Mouse (Mus musculus) liver, embryonic 15.5 days (tissue): ENCODE data around the gene Vangl1. TPM values are rescaled to one million over a fixed set of nuclear protein-coding genes. Genes with fewer than 3 reads are reported as not detected.

Experiments used
- ATAC-seq: fragments of 200-750 bp; cut with Nextera tagmentation; 2 replicates; pipeline ENCODE4 v1.8.0; 2017; ENCODE audit warnings: moderate number of reproducible peaks, mild to moderate bottlenecking, moderate library complexity; ENCODE audit not compliant: insufficient read depth
- H3K27ac ChIP-seq: fragments of 300-500 bp; sonication (generic); replicated peaks from 2 replicates; pipeline ENCODE4 v1.5.1; 2015; ENCODE audit warnings: mild to moderate bottlenecking, inconsistent platforms
- H3K27me3 ChIP-seq: fragments of 300-500 bp; sonication (generic); 2 replicates; pipeline ENCODE4 v1.6.1; 2015; ENCODE audit warnings: mild to moderate bottlenecking, inconsistent platforms
- H3K36me3 ChIP-seq: fragments of 300-500 bp; sonication (generic); replicated peaks from 2 replicates; pipeline ENCODE4 v1.6.1; 2015; ENCODE audit warnings: moderate library complexity, mild to moderate bottlenecking, inconsistent platforms
- H3K4me1 ChIP-seq: fragments of 300-500 bp; sonication (generic); replicated peaks from 2 replicates; pipeline ENCODE4 v1.6.1; 2015; ENCODE audit warnings: inconsistent platforms
- H3K4me2 ChIP-seq: fragments of 300-500 bp; sonication (generic); 2 replicates; pipeline ENCODE4 v1.6.1; 2015; ENCODE audit warnings: moderate library complexity, mild to moderate bottlenecking, inconsistent platforms
- H3K4me3 ChIP-seq: fragments of 300-500 bp; sonication (generic); replicated peaks from 2 replicates; pipeline ENCODE4 v1.5.1; 2015; ENCODE audit warnings: mild to moderate bottlenecking, inconsistent platforms
- H3K9ac ChIP-seq: fragments of 300-500 bp; sonication (generic); 2 replicates; pipeline ENCODE4 v1.6.1; 2015; ENCODE audit warnings: moderate library complexity, mild to moderate bottlenecking, inconsistent platforms
- H3K9me3 ChIP-seq: fragments of 300-500 bp; sonication (generic); replicated peaks from 2 replicates; pipeline ENCODE4 v1.6.1; 2016; ENCODE audit warnings: inconsistent platforms
- WGBS: fragments of 180-500 bp; shearing (Covaris S2); methylation state at CpG from one replicate; pipeline ENCODE4 v1.1.7; 2015; ENCODE audit warnings: mixed read lengths; ENCODE audit not compliant: insufficient replicate concordance; 5-methylcytosine and 5-hydroxymethylcytosine counted together
- polyA plus RNA-seq: library from polyadenylated mRNA; unstranded; fragments of >200 nt; fragmentation: Nextera tagmentation; extraction: Ambion mirVana; gene quantifications from 2 replicates; pipeline ENCODE4 v1.2.1, GENCODE M21; 2015

Gene Vangl1
- polyA plus RNA-seq, 1 experiment from 2014 or later, result 57.8 TPM

DNA sequence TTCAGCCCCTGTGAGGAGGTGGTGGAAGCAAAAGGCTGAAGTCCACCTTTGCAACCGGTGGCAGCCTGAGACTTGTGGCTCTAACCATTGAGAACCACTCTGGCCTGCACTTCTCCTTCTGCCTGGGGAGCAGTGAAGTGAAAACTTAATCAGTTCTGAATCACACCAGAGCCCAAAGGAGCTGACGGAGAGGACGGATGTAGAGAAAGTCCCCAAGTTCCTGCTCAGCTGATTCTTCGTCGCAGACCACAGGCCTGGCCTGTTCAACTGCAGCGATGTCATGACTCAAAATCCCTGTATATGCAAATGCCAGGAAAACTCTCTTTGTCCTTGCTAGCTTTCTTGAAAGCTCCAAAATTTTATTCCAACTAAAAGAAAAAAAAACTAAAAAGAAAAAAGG is 80.8 kb downstream of the Vangl1 start:
- 61% methylated on average over 6 of the region's 6 CpGs for WGBS
- no peak overlapping the region for H3K4me2 ChIP-seq
- no peak overlapping the region for H3K9ac ChIP-seq
- no peak for ATAC-seq
- no peak overlapping the region for H3K4me3 ChIP-seq
- no peaks in the 10 kb centered on the region for H3K36me3 ChIP-seq
- H3K27ac ChIP-seq, result no peak overlapping the region
- peaks cover 20% of the 10 kb centered on the region for H3K4me1 ChIP-seq
- no peaks in the 10 kb centered on the region for H3K9me3 ChIP-seq
- no peaks in the 10 kb centered on the region for H3K27me3 ChIP-seq

DNA sequence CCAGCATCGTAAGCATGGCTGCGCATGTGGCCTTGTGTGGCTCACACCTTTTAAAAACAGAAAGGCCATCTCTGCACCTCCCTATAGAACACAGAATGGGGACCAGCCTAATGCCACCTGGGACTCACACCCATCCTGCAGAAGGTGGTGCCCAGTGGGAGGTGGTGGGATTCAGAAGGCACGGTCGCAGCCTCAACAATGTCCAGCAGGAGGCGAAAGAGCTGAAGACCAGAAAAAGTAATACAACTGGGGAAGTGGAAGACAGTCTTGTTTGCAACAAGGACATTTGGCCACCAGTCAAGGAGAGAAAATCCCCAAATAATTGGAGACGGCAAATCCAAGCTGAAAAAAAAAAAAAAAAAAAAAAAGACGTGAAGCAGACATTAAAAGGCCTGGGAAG is 82.4 kb downstream of the Vangl1 start:
- H3K27me3 ChIP-seq, result 0 out of 2 replicates have a peak, but pooled peaks cover 3% of the 10 kb centered on the region
- no peak overlapping the region for H3K4me3 ChIP-seq
- no peak overlapping the region for H3K27ac ChIP-seq
- 74% methylated on average over 7 of the region's 7 CpGs for WGBS
- H3K9ac ChIP-seq, result no peak overlapping the region
- no peaks in the 10 kb centered on the region for H3K9me3 ChIP-seq
- ATAC-seq, result no peak
- H3K36me3 ChIP-seq, result no peaks in the 10 kb centered on the region
- H3K4me1 ChIP-seq, result peaks cover 13% of the 10 kb centered on the region
- no peak overlapping the region for H3K4me2 ChIP-seq

DNA sequence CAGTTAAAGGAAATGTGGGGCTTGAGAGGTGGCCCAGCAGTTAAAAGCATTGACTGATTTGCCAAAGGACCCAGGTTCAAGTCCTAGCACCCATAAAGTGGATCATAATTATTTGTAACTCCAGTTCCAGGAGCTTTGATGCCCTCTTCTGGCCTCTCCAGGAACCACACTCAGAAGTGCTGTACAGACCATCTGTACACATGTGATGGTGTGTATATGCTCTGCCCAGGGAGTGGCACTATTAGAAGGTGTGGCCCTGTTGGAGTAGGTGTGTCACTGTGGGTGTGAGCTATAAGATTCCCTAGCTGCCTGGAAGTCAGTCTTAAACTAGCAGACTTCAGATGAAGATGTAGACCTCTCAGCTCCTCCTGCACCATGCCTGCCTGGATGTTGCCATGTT is 83.5 kb downstream of the Vangl1 start:
- Histone ChIP-seq H3K9ac (no peak overlapping the region), H3K27me3 (0 out of 2 replicates have a peak, but pooled peaks cover 3% of the 10 kb centered on the region), H3K4me1 (peaks cover 13% of the 10 kb centered on the region), H3K9me3 (no peaks in the 10 kb centered on the region), H3K4me3 (no peak overlapping the region), H3K36me3 (no peaks in the 10 kb centered on the region), H3K4me2 (peak overlapping the region; percentile 30), H3K27ac (no peak overlapping the region)
- peak; percentile 90 for ATAC-seq

DNA sequence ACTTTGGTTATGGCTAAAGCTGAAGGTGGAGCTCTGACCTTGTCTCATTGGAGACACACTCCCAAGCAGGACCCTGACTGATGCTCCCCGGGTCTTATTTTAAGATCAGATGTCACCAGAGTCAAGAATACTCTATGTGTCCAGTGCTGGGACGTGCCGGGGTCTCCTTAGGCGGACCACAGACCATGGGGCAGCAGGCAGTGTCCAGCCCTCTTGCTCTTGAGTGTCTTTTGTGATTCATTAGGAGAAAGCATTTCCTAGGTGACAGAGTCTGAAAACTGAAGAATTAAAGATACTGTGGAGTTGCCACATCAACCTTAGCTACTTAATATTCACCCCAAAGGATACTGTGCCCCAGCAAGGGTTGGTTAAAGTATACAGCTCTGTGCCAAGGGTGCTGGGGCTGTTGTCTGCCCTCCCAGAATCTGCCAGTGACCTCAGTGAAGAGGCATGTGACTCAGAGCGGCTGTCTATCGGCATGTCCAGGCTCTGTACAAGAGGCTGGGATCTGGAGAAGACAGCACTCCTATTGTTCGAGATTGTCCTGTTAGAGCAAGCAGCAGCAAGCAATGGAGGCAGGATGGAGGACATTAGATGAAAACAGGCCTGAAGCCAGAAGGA is 92.4 kb downstream of the Vangl1 start:
- 61% methylated on average over 7 of the region's 7 CpGs for WGBS
- Histone ChIP-seq H3K36me3 (no peaks in the 10 kb centered on the region), H3K4me3 (no peak overlapping the region), H3K27ac (no peak overlapping the region), H3K27me3 (0 out of 2 replicates have a peak, but pooled peaks cover 4% of the 10 kb centered on the region), H3K4me1 (no peaks in the 10 kb centered on the region), H3K9ac (no peak overlapping the region), H3K4me2 (no peak overlapping the region), H3K9me3 (no peaks in the 10 kb centered on the region)
- ATAC-seq, result no peak

DNA sequence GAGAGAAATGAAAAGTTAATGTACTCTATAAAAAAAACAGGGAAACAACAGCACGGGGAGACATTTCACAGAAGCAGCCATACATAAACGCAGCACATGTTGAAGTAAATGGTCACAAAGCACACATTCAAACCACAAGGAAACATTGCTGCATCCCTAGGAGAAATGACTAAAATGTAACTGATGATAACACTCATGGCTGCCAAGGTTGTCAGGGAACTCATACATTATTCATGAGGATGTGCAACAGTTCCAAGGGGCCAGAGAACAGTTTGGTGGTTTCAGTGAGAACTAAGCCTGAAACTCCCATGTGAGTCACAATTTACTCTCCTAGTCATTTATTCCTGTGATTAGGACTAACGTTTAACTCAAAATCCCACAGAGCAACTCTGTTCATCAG is 96.3 kb downstream of the Vangl1 start:
- no peak overlapping the region for H3K4me3 ChIP-seq
- WGBS, result 61% methylated on average over 3 of the region's 3 CpGs
- H3K4me2 ChIP-seq, result no peak overlapping the region
- H3K27me3 ChIP-seq, result 0 out of 2 replicates have a peak, but pooled peaks cover 4% of the 10 kb centered on the region
- no peaks in the 10 kb centered on the region for H3K4me1 ChIP-seq
- H3K9me3 ChIP-seq, result no peaks in the 10 kb centered on the region
- no peak for ATAC-seq
- H3K9ac ChIP-seq, result no peak overlapping the region
- H3K36me3 ChIP-seq, result no peaks in the 10 kb centered on the region
- H3K27ac ChIP-seq, result no peak overlapping the region

DNA sequence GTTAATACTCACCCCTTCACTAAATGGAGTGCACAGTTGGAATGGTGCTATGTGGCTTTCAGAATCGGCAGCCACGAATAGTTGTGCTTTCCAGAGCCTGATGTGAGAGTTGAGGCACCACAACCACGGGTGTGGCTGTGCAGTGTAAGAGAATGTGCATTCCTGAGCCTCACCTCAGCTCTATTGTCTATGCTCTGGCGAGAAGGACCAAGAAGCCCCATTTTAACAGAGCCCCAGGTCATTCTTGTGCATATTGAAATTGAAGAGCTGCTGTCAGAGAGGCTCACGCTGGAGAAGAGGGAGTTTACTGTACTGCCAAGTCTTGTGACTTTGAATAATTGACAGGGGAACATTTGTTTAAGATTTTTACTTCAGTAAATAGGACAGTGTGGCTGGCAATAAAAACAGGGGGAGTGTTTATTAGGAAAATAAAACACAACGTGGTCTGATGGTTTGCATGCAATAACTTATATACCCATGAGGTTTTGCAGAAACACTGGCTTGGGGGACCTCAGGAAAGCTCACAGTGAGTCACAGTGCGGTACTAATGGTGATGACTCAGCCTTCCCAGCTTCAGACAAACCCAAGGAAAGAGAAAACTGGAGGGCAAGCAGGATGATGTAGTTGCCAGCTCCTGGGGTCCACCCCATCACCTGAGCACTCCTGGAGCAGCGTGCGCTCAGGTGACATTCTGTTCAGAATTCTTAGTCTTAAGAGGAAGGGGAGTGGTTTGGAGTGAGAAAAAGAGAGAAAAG is 100.5 kb downstream of the Vangl1 start:
- H3K27me3 ChIP-seq, result no peaks in the 10 kb centered on the region
- H3K4me2 ChIP-seq, result no peak overlapping the region
- no peaks in the 10 kb centered on the region for H3K36me3 ChIP-seq
- H3K4me1 ChIP-seq, result no peaks in the 10 kb centered on the region
- no peaks in the 10 kb centered on the region for H3K9me3 ChIP-seq
- H3K27ac ChIP-seq, result no peak overlapping the region
- WGBS, result 56% methylated on average over 9 of the region's 9 CpGs
- H3K4me3 ChIP-seq, result no peak overlapping the region
- ATAC-seq, result no peak
- H3K9ac ChIP-seq, result no peak overlapping the region

Other genes starting within 250 kb of the Vangl1 start
- not detected in 2 replicates for gene Nhlh2, start 194.6 kb downstream of the Vangl1 start, polyA plus RNA-seq
- gene Casq2, start 118.3 kb downstream of the Vangl1 start, polyA plus RNA-seq, result 4.6 and 6.5 TPM in 2 replicates